Mouse (Mus musculus) gastrocnemius, postnatal 10 days (tissue): Measurements from ENCODE around the gene Nol9. TPM values are rescaled to one million over a fixed set of nuclear protein-coding genes. Genes with fewer than 3 reads are reported as not detected.

Source experiments
- DNase-seq: peaks from one replicate; pipeline ENCODE4 v3.0.0; 2021; ENCODE audit warnings: mixed read lengths
- total RNA-seq, 2 experiments: library from RNA; stranded (reverse); gene quantifications; 2 replicates each; pipeline ENCODE4 v1.2.3; 2021

Nol9 gene
- total RNA-seq, 2 experiments from 2014 or later, result 8.7 to 12.9 TPM

- DNase-seq, result no peak
Observed at GRCm38 (mm10) chr4:152044609-152045008, 5.5 kb downstream of the Nol9 start.

GRCm38 (mm10) chr4:152062390-152063110 is 23.4 kb downstream of the Nol9 start:
- no peak for DNase-seq

GRCm38 (mm10) chr4:152067280-152067679 is 28.2 kb downstream of the Nol9 start:
- no peak for DNase-seq

GRCm38 (mm10) chr4:152068166-152068724 is 29.1 kb downstream of the Nol9 start:
- DNase-seq, result peak; percentile 41

GRCm38 (mm10) chr4:152069245-152069644 is 30.1 kb downstream of the Nol9 start:
- DNase-seq, result no peak

- no peak for DNase-seq
Observed at GRCm38 (mm10) chr4:152070494-152071396, 31.6 kb downstream of the Nol9 start.

- peak; percentile 58 for DNase-seq
Observed at GRCm38 (mm10) chr4:152072121-152072601, 33.0 kb downstream of the Nol9 start, which contains the start of gene Plekhg5. Gene Plekhg5 (plus strand): TSS chr4:152072498.

- DNase-seq, result no peak
Observed at GRCm38 (mm10) chr4:152072655-152073054, 33.5 kb downstream of the Nol9 start.

- no peak for DNase-seq
Observed at GRCm38 (mm10) chr4:152073715-152074114, 34.6 kb downstream of the Nol9 start.

- DNase-seq, result no peak
Observed at GRCm38 (mm10) chr4:152074548-152074947, 35.4 kb downstream of the Nol9 start.

- DNase-seq, result no peak
Observed at GRCm38 (mm10) chr4:152077191-152077590, 38.1 kb downstream of the Nol9 start.

GRCm38 (mm10) chr4:152078105-152078530 is 39.0 kb downstream of the Nol9 start:
- no peak for DNase-seq

- no peak for DNase-seq
Observed at GRCm38 (mm10) chr4:152079261-152079660, 40.1 kb downstream of the Nol9 start.

GRCm38 (mm10) chr4:152079931-152080330 is 40.8 kb downstream of the Nol9 start:
- no peak for DNase-seq

- DNase-seq, result no peak
Observed at GRCm38 (mm10) chr4:152083611-152084220, 44.6 kb downstream of the Nol9 start.

- no peak for DNase-seq
Observed at GRCm38 (mm10) chr4:152084616-152085015, 45.5 kb downstream of the Nol9 start.

GRCm38 (mm10) chr4:152086505-152087210 is 47.5 kb downstream of the Nol9 start:
- peak; percentile 65 for DNase-seq

- DNase-seq, result no peak
Observed at GRCm38 (mm10) chr4:152087211-152088081, 48.3 kb downstream of the Nol9 start.

GRCm38 (mm10) chr4:152088133-152088532 is 49.0 kb downstream of the Nol9 start:
- no peak for DNase-seq

GRCm38 (mm10) chr4:152088556-152089120 is 49.5 kb downstream of the Nol9 start:
- no peak for DNase-seq
